Mouse (Mus musculus): ENCODE data around the gene Nploc4.

Gene Nploc4

DNA sequence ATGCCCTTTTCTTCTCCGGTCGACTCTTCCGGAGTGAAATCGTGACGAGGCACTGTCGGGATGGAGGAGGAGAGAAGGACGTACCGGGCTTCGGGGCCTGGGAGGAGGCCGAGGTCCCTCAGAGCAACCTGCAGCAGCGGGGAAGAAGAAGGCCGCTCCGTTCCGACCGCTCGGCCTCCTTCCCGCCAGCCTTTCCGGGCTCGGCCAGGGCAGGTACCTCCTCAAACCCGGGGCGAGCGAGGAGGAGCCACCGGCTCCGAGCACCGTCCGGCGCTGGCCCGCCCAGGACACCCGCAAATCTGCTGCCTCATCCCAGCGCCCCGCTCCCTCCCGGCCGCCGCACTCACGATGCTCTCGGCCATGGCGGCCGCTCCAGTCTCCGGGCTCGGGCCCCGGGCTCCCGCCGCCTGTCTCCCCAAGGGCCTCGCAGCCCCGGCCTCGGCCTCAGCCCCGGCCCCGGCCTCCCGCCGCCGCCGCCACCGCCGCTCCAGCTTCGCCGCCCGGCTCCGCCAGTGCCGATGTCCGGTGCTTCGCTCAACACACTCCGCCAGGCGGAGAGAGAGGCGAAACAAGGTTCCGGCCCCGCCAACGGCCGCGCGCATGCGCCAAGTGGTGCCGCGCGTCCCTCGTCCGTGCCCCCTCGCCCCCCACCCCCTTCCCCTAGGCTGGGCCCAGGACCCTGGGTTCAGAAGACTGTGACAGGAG is at the start of gene Nploc4:
Gene Nploc4 (minus strand): TSS at position 557 of the 705 bp plus-strand sequence.
- DNase-seq (ENCODE audit: low read depth), result peak; percentile 73

DNA sequence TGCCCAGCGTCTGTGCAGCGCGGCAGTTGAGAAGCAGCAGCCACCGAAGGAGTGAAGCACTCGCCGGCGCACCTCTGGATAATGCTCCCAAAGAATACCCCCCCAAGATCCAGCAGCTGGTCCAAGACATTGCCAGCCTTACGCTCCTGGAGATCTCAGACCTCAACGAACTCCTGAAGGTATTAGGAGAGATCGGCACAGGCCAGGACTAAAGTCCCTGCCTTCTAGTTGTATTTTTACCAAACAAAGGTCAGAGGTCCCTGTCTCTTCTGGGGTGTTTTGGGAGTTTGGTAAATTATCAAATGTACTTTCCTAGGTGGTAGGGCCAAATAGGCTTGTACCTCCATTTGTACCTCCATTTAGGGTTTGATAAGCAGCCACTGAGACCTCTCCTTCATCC is 47.7 kb upstream of the Nploc4 start:
- DNase-seq (ENCODE audit: low read depth), result no peak

DNA sequence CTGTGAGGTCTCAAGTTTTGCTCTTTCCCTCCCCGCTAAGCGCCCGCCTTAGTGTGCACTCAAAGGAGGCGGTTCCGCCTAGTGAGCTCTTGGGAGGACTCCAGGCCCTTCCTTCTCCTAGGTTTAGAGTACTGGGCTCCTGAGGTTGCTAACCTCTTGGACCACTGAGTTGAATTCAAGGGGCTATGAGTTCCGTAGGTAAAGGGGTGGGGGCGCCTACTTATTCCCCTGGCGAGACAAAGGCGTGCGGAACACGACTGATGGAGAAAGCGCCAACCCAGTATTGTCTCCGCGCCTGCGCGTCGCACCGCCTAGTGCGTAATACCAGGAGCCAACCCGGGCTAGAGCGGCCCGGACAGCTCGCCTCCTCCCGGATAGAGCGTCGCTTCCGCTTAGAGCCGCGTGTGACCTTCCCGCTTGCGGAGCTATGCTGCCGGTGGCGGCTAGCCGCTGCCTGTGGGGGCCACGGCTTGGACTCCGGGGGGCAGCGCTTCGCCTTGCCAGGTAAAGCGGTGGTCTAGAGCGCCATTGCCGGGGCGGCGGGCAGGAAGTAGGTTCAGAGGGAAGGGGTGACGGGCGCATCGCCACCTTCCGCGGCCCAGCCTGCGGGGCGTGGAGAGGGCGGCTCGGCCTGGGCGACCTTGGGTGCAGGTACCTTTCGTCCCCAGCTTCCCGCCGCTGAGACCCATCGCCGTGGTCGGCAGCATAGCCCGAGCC is 46.9 kb upstream of the Nploc4 start, which contains the start of gene Mrpl12:
Gene Mrpl12 (plus strand): TSS at position 349 of the 717 bp plus-strand sequence.
- DNase-seq (ENCODE audit: low read depth), result peak; percentile 91

DNA sequence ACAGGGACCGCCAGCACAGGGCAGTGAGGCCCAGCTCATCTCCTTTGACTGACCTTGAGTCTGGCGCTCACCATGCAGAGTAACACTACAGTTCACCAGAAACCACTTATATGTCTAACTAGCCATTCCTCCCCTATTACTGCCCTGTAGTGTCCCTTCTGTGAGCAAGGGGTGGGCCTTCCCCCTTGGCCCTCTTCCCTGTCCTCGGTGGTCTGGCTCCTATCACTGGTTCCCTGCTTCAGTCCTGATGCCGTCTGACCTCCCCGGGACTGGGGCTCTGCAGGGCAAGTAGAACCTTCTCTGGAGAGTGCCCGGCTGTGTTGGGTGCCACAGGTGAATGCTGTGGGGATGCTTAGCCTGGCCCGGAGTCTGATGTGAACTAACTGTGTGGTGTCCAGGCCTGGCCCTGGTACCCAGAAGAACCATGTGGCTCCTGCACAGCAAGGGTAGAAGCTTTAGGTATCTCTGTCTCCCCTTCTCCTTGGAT is 46.0 kb upstream of the Nploc4 start:
- DNase-seq (ENCODE audit: low read depth), result no peak

DNA sequence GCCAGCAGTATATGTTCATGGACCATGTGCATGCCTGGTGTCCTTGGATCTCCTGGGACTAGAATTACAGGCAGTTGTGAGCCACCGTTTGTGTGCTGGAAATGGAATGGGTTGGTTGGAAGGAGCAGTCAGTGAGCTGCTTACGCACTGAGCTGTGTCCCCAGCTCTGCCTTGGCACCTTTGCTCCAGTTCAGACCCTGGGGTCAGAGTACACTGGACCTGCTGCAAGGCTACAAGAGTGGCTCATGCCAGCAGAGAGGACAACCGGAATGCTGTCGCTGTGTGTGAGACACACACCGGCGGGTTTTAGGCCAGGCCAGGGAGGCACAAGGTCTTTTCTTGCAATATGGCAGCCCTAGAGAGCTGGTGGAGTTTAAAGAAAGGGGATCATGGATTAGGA is 34.5 kb upstream of the Nploc4 start:
- no peak for DNase-seq (ENCODE audit: low read depth)

DNA sequence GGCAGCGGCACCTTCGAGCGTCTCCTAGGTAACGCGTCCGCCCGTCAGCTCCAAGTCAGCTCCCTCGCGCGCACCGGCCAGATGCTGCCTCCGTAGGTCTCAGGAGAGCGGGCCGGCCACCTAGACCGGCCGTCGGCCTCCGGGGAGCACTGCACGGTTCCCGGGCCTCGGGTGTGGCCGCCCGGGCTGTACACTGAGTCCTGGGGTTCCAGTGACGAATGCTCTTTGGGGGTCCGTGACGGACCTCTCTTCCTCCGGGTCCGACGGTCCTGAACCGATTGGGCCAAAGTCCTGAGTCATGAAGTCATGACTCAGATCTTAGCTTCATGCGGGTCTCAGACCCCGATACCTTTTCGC is 30.2 kb upstream of the Nploc4 start:
- DNase-seq (ENCODE audit: low read depth), result no peak

DNA sequence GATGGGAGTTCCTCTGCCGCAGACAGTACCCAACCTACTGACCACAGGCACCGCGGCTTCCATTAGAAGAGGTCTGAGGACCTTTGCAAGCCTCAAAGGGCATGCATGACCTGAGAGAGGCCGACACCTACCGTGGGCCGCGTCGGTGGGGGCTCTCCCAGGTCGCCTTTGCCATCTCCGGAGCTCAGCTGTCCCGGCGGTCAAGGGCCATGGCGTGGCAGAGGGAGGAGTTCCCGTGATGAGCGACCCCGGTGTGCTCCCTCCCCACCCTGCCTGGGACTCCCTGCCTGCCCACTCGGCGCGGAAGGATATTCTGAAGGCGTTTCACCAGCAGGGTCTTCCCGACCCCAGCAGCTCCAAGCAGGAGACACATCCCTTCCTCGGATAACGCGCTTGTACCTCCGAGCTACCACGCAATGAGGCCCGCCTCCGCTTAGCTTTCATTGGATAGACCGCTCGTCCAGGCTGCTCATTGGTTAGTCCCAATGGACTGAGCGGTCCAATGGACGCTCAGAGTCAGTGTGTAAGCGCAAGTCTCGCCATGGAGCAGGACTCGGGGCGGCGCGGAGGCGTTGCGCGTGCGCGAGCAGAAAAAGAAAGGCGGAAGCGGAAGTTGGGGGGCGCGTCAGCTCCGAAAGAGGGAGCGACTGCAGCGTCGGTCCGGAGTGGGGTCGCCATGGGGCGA is 29.7 kb upstream of the Nploc4 start, which contains the start of gene Arl16:
Gene Arl16 (minus strand): TSS at position 557 of the 685 bp plus-strand sequence.
- DNase-seq (ENCODE audit: low read depth), result peak; percentile 97

DNA sequence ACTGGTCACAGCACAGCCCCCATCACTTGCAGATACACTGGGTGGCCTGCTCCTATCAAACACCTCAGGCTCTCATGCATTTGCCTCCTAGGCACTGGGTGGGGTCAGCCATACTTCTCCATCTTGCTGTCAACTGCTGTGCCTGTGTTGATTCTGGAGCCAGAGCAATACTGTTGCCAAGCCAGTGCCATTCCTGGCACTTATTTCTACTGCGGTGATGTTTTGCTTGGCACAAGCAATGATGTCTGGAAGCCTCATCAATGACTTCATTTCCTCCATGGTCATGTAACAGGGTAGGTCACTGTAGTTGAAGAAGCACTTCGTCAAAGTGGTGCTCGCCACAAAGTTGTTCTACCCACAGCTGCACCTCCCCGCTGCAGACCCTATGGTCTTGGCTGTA is 28.0 kb upstream of the Nploc4 start:
- DNase-seq (ENCODE audit: low read depth), result no peak

DNA sequence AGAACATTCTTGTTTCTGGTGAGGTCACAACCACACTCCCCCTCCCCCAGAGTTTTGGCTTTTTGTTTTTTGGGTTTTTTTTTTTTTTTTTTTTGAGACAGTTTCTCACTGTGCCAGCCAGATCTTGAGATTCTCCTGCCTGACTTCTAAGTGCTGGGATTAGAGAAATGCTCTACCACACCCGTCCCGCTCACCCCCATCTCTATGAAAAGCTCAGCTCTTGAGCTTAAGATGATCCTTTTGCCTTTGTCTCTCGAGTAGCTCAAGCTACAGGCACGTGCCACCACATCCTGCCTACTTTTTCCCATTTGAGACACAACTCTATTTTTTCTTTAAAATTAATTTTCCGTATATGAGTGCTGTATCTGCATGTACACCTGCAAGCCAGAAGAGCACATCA is 26.9 kb upstream of the Nploc4 start:
- no peak for DNase-seq (ENCODE audit: low read depth)

DNA sequence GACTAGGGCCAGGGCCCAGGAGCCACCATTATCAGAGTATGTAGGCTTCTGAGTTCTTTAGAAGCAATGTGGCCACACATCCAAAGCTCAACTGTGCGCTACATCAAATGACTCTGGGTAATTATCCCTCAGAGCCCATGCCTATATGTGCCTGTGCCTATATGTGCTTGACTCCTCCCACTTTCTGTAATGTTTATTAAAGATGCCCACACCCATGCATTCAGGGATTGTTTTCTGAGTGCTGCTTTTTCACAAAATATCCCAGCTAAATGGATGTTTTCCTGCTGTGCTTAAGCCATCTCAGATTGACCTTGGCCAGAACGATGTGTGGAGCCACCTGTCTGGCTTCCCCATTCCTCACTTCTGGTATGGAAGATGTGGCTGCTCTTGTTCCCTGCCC is 26.0 kb upstream of the Nploc4 start:
- no peak for DNase-seq (ENCODE audit: low read depth)

DNA sequence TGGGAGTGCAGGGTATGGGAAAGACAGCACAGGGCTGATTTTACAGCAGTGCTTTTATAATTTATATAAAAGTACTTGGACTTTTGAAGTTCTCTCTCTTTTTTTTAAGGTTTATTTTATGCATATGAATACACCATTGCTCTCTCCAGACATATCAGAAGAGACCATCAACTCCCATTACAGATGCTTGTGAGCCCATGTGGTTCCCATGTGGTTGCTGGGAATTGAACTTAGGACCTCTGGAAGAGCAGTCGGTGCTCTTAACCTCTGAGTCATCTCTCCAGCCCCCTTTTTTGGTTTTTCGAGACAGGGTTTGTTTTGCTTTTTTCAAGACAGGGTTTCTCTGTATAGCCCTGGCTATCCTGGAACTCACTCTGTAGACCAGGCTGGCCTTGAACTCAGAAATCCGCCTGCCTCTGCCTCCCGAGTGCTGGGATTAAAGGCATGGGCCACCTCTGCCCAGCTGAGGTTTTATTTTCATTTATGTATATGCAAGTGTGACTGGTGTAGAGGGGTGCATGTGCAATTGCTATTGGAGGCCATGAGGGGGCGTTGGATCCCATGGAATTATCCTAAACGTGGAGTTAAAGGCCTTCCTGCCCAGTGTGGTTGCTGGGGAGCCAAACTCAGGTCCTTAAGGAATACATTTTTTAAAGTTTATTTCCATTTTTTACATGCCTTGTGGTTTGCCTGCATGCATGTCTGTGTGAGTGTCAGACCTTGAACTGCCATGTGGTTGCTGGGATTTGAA is 21.5 kb upstream of the Nploc4 start:
- no peak for DNase-seq (ENCODE audit: low read depth)

DNA sequence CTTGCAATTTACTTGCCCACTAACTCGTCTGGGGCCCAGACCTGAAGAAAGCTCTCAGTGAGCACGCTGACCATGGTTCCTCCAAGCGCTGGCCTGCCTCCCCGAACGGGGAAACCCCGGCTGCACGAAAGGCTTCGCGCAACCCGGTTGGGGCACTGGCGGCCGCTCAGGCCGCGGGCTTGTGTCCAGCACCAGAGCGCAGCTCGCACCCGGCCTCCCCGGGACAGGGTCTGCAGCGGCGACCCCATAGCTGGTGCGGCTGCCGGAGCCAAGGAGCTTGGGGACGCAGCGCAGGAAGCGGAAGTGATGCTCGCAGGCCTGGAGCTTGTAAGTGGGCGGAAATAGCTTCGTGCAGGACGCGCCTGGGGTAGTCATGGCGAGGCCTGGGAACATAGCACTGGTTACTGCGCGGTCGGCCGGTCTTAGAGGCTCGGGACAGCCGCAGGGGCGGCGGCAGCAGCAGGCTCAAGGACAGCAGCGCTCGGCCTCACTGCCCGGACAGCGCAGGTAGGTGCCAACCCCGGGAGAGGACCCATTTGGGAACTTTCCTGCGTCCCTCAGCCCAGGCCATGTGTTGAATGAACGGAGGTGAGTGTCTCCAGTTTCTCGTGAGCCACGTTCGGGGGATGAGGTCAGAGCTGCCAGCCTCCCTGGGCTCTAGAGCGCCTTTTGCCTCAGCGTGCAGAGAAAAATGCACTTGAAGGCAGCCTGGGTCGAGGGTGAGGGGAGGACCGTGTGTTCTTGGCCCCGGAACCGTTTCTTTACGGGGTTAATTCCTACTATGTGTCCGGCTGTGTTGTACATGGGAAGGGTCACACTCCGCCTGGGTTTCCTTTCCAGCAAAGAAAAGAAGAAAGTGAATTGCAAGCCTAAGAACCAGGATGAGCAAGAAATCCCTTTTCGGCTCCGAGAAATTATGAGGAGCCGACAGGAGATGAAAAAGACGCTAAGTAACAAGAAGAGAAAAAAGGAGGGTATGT is 20.6 kb upstream of the Nploc4 start, which contains the start of the genes Oxld1 and Ccdc137:
Gene Oxld1 (minus strand): TSS at position 297 of the 980 bp plus-strand sequence.
Gene Ccdc137 (plus strand): TSS at position 344 of the 980 bp plus-strand sequence.
- peak; percentile 71 for DNase-seq (ENCODE audit: low read depth)

DNA sequence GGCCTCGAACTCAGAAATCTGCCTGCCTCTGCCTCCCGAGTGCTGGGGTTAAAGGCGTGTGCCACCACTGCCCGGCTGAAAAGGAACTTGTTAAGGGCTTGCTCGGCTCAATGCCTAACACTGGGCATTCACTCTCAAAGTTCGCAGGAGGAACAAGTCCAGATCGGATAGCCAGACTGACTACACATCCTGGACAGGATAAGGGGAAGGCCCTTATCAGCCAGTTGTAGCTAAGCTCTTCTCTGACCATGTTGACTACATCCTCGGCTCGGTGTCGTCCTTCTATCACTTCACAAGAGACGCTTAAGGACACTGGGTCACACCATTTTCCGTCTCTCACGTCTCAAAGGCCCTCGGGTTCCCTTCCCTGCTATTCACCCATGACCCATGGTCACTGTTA is 19.9 kb upstream of the Nploc4 start:
- no peak for DNase-seq (ENCODE audit: low read depth)

DNA sequence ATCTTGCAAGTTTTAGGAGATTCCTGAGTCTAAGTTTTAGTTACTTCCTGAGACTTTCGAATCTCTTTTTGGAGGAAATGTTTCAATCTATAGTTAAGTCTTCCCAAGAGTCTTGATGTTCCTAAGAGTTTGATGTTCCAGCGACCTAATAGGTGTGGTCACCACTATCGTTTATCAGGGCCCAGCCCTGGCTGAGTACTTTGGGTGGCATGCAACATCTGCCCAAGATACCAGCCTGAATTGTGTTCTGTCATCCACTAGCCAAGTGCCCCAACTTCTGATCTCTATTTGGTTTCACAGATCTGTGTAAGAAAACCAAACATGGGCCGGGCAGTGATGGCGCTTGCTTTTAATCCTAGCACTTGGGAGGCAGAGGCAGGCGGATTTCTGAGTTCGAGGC is 17.9 kb upstream of the Nploc4 start:
- no peak for DNase-seq (ENCODE audit: low read depth)

DNA sequence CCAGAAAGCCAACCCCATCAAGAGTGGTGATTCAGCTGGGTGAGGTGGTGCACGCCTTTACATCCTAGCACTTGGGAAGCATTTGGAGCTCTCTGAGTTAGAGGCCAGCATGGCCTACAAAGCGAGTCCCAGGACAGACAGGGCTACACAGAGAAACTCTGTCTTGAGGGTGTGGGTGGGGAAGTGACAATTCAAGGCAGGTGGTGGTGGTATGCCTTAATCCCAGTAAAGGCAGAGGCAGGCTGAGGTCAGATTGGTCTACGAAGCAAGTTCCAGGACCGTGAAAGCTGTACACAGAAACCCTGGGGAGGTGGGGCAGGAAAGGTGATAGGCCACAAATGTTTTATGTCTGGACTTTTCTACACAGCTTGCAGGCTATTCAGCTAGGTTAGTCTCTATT is 17.5 kb upstream of the Nploc4 start:
- DNase-seq (ENCODE audit: low read depth), result no peak

DNA sequence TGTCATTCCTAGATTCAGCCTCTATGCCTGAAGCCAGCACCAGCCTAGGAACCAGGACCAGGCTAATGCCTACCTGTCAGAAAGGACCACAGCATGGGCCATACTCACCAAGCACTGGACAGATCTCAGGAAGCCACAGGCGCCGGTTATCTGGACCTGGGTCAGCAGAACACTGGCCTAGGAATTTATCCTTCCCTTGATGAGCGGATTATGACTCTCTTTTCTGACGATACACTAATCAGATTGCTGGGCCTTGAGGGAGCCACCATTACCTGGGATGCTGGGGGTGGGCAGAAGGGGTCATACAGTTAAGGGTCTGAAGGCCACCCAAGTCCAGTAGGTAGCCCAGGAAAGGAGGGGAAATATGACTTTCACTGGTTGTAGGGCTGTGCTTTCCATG is 15.8 kb upstream of the Nploc4 start, which contains the start of gene Pde6g:
Gene Pde6g (minus strand): TSS at position 195 of the 400 bp plus-strand sequence.
- no peak for DNase-seq (ENCODE audit: low read depth)

DNA sequence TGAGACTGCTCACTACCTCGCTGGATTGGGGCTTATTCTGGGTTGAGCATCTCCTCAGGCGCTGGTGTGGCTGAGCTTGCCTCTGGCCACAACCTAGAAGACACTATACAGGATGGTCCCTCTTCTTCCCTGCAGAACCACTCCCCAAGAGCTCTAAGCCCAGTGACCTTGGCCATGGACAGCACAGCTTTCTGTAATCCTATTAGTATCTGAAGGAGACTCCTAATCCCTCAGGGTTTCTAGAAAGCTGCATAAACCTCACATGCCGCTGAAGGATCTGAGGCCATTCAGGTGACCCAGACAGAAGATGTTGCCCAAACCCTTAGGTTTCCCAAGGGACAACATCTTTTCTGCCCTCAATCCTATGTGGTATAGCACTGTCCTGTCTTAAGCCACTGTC is 14.7 kb upstream of the Nploc4 start:
- no peak for DNase-seq (ENCODE audit: low read depth)

DNA sequence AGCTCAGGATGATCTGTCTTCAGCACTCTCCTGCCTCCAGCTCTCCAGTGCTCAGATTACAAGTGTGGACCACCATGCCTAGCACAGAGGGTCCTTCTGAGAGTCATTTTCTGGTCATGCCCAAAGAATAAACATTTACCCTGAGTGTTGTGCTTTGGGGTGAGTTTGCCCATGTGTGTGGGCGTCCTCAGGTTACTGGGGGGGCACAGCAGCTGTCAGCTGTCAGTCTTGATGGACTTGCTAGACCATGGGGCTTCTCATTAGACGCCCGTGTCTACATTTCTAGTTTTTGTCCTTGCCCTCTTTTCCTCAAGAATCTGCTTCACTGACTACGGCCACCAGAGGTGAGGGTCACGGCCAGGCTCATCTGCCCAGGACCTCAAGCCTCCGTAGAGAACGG is 9.7 kb upstream of the Nploc4 start:
- no peak for DNase-seq (ENCODE audit: low read depth)

DNA sequence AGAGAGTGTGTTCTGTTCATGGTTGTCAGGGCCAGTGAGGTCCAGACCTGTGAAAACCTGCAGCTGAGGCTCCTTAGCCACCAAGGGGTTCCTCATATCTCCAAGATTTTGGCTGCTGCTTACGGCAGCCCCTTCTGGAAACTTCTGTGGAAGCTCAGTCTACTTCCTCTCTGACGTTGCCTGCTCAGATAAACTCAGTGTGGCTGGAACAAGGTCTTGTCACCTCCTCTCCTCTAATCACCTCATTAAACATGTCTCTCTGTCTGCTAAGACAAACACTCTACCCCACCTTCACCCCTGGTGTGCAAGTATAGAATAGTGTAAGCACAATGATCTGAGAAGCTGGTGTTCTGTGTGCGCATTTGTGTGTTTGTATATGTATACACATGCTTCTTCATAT is 8.0 kb upstream of the Nploc4 start:
- no peak for DNase-seq (ENCODE audit: low read depth)

DNA sequence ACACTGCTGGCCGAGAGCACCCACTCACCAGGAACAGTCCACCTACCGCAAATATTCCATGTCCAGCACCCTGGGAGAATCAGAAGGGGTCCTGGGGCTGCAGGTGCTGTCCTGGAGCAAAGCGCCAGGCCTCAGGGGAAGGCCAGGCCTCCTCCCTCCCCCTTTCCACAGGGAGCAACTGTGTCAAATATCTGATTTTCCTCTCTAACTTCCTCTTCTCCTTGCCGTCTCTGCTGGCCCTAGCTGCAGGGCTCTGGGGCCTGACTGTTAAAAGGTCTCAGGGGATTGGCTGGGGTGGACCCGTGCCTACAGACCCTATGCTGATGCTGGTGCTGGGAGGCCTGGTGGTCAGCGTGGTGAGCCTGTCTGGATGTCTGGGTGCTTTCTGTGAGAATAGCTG is 6.6 kb upstream of the Nploc4 start:
- DNase-seq (ENCODE audit: low read depth), result no peak
